Mouse (Mus musculus): Measurements from ENCODE around the gene Fto.

DNA sequence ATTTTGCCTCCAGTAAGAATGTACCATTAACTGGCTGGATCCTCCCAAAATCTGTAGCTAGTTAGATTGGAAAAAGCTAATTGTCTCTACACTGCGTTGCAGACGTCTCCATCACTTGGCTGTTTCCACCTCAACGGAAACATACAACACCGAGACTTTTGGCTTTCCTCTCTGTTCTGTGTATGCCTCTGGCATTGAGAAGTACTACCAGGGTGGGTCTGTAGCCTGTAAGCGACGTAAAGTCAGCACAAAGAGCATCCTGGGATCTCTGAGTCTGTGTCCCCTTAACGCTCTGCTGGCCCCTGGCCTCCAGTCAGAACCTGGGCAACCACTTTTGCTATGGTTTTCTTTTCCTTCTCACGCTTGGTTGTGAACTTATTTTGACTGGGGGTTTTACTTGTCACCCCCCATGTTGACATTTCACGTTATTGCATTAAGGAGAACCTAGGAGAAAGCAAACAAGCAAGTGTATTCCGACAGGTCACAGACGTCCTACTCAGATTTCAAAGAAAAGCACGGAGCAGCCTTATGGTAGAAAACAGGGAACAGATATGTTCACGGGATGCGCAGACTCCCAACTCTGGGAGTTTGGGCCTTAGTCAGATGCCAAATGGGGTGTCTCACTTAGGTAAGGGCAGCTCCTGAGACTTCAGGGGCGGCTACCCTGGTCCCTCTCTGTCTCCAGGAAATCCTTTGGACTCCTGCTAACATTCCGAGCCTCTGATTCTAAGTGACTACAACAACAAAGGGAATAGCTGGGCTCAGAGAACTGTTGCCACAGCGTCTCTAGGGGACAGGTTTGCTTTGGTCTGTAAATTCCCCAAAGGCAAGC, 263.0 kb downstream of the Fto start:
- TF ChIP-seq CTCF (IDR thresholded peaks at IDR 0.05; ENCODE audit: extremely low read depth, insufficient read depth, insufficient read length, insufficient replicate concordance) (no peak), POLR2A (IDR thresholded peaks at IDR 0.05; ENCODE audit: low read depth, low read length) (no peak)
